Mouse (Mus musculus) thymus, postnatal 25 days (tissue): Measurements from ENCODE around the gene Pmp22.

Experiments used
- DNase-seq: peaks from one replicate; pipeline ENCODE4 v3.0.0; 2022

Gene Pmp22

GRCm38 (mm10) chr11:63163986-63164682 lies 35.4 kb downstream of the Pmp22 start:
- DNase-seq: no peak

- no peak for DNase-seq
Observed at GRCm38 (mm10) chr11:63164756-63165484, 36.1 kb downstream of the Pmp22 start.

GRCm38 (mm10) chr11:63167826-63168225 lies 39.0 kb downstream of the Pmp22 start:
- no peak for DNase-seq

- DNase-seq: no peak
Observed at GRCm38 (mm10) chr11:63168551-63169258, 39.9 kb downstream of the Pmp22 start.

GRCm38 (mm10) chr11:63171977-63172376 lies 43.2 kb downstream of the Pmp22 start:
- DNase-seq: no peak

GRCm38 (mm10) chr11:63173604-63174003 lies 44.8 kb downstream of the Pmp22 start:
- DNase-seq: no peak

- DNase-seq: no peak
Observed at GRCm38 (mm10) chr11:63175302-63175701, 46.5 kb downstream of the Pmp22 start.

- no peak for DNase-seq
Observed at GRCm38 (mm10) chr11:63176416-63176815, 47.6 kb downstream of the Pmp22 start.

- no peak for DNase-seq
Observed at GRCm38 (mm10) chr11:63180262-63181101, 51.7 kb downstream of the Pmp22 start.

GRCm38 (mm10) chr11:63188803-63189202 lies 60.0 kb downstream of the Pmp22 start:
- no peak for DNase-seq

- no peak for DNase-seq
Observed at GRCm38 (mm10) chr11:63198070-63198469, 69.3 kb downstream of the Pmp22 start.

GRCm38 (mm10) chr11:63201989-63202535 lies 73.3 kb downstream of the Pmp22 start:
- DNase-seq: no peak
